Comparison of ENCODE assay signal across 8 mouse cellular contexts in genomic region chr2:21958802-21959201, GRCm38 (mm10).
DNase-seq lines count a peak whose midpoint lies in the region; ATAC-seq and TF ChIP-seq lines count a peak whose summit lies in the region.

No protein-coding gene starts in this region.

- ATAC-seq in kidney, embryonic 15.5 days (replicated peaks; ENCODE audit: low FRiP score) = no peak
- no peak for ATAC-seq in embryonic facial prominence, embryonic 15.5 days (ENCODE audit: insufficient number of reproducible peaks, low FRiP score, low TSS enrichment, low read depth)
- no peak for ATAC-seq in intestine, postnatal 0 days
- no peak; the same call in 1 of the 2 replicates for ATAC-seq in neural tube, embryonic 12.5 days (ENCODE audit: low FRiP score, low read depth)

- no peak overlapping the region for H3K9ac ChIP-seq in kidney, embryonic 15.5 days
- no peak overlapping the region for H3K9ac ChIP-seq in embryonic facial prominence, embryonic 15.5 days
- H3K9ac ChIP-seq in intestine, postnatal 0 days (ENCODE audit: low read depth, low read length) = no peak overlapping the region
- no peak overlapping the region for H3K9ac ChIP-seq in neural tube, embryonic 12.5 days

- H3K36me3 ChIP-seq in kidney, embryonic 15.5 days = no peaks in the 10 kb centered on the region
- H3K36me3 ChIP-seq in kidney, adult 2 months (ENCODE audit: control insufficient read depth, insufficient read depth, low read length) = no peaks in the 10 kb centered on the region
- H3K36me3 ChIP-seq in embryonic facial prominence, embryonic 15.5 days = no peaks in the 10 kb centered on the region
- H3K36me3 ChIP-seq in intestine, postnatal 0 days (ENCODE audit: control insufficient read depth, insufficient read depth) = no peaks in the 10 kb centered on the region
- no peaks in the 10 kb centered on the region for H3K36me3 ChIP-seq in neural tube, embryonic 12.5 days

- 47% methylated on average over 3 of the region's 3 CpGs for WGBS in kidney, embryonic 15.5 days
- 54% methylated on average over 3 of the region's 3 CpGs for WGBS in kidney, adult 2 months
- 53% methylated on average over 3 of the region's 3 CpGs for WGBS in embryonic facial prominence, embryonic 15.5 days
- WGBS in intestine, postnatal 0 days = 59% methylated on average over 3 of the region's 3 CpGs
- 65% methylated on average over 3 of the region's 3 CpGs for WGBS in neural tube, embryonic 12.5 days

- no peaks in the 10 kb centered on the region for H3K27me3 ChIP-seq in kidney, embryonic 15.5 days
- no peaks in the 10 kb centered on the region; the same call in 1 of the 2 replicates for H3K27me3 ChIP-seq in kidney, adult 2 months (replicated peaks; ENCODE audit: control insufficient read depth, insufficient read depth, low read length)
- no peaks in the 10 kb centered on the region for H3K27me3 ChIP-seq in embryonic facial prominence, embryonic 15.5 days
- H3K27me3 ChIP-seq in intestine, postnatal 0 days (replicated peaks; ENCODE audit: control insufficient read depth, insufficient read depth, low read length) = no peaks in the 10 kb centered on the region
- H3K27me3 ChIP-seq in neural tube, embryonic 12.5 days (replicated peaks) = no peaks in the 10 kb centered on the region

- no peak for DNase-seq in kidney, adult 2 months
- no peak for DNase-seq in right cerebral cortex, postnatal 14 days
- no peak for DNase-seq in left cerebral cortex, adult 11 months (ENCODE audit: low spot score)
- no peak for DNase-seq in left cerebral cortex, adult 9 months (ENCODE audit: low spot score in 2 of 2)

- H3K4me2 ChIP-seq in kidney, embryonic 15.5 days = peak overlapping the region; percentile 46
- peak overlapping the region; percentile 19; the same call in 1 of the 2 replicates for H3K4me2 ChIP-seq in embryonic facial prominence, embryonic 15.5 days (replicated peaks)
- peak overlapping the region; percentile 46; the same call in 1 of the 2 replicates for H3K4me2 ChIP-seq in intestine, postnatal 0 days (replicated peaks; ENCODE audit: low read depth)
- H3K4me2 ChIP-seq in neural tube, embryonic 12.5 days (replicated peaks) = peak overlapping the region; percentile 45

- TF ChIP-seq CTCF in kidney, adult 2 months (conservative IDR thresholded peaks at IDR 0.05; ENCODE audit: insufficient read depth, insufficient read length, low read depth, low read length) = no peak
- TF ChIP-seq CTCF in intestine, postnatal 0 days (IDR thresholded peaks at IDR 0.05; ENCODE audit: low read depth) = no peak

- H3K4me1 ChIP-seq in kidney, embryonic 15.5 days = peaks cover under 1% of the 10 kb centered on the region; the same call in 1 of the 2 replicates
- no peaks in the 10 kb centered on the region for H3K4me1 ChIP-seq in kidney, adult 2 months (ENCODE audit: control insufficient read depth, insufficient read depth, low read length)
- peaks cover 2% of the 10 kb centered on the region for H3K4me1 ChIP-seq in embryonic facial prominence, embryonic 15.5 days
- H3K4me1 ChIP-seq in intestine, postnatal 0 days (replicated peaks; ENCODE audit: control insufficient read depth, insufficient read depth, low read length) = no peaks in the 10 kb centered on the region
- H3K4me1 ChIP-seq in neural tube, embryonic 12.5 days = peaks cover 2% of the 10 kb centered on the region; the same call in 1 of the 2 replicates

- TF ChIP-seq POLR2A in kidney, adult 2 months (IDR thresholded peaks at IDR 0.05; ENCODE audit: low read depth, low read length) = no peak

- H3K4me3 ChIP-seq in kidney, embryonic 15.5 days (replicated peaks) = peak overlapping the region; percentile 27; the same call in 1 of the 2 replicates
- no peak overlapping the region for H3K4me3 ChIP-seq in kidney, adult 2 months (ENCODE audit: insufficient read depth, low read depth, low read length)
- H3K4me3 ChIP-seq in embryonic facial prominence, embryonic 15.5 days (replicated peaks) = 0 out of 2 replicates have a peak overlapping the region, but pooled peaks have one; percentile 17
- H3K4me3 ChIP-seq in intestine, postnatal 0 days (ENCODE audit: low read depth, low read length) = no peak overlapping the region
- H3K4me3 ChIP-seq in neural tube, embryonic 12.5 days = no peak overlapping the region

- no peak overlapping the region for H3K27ac ChIP-seq in kidney, embryonic 15.5 days
- no peak overlapping the region for H3K27ac ChIP-seq in kidney, adult 2 months (ENCODE audit: insufficient read depth, low read depth, low read length)
- no peak overlapping the region for H3K27ac ChIP-seq in embryonic facial prominence, embryonic 15.5 days (replicated peaks)
- no peak overlapping the region for H3K27ac ChIP-seq in intestine, postnatal 0 days (ENCODE audit: low read depth, low read length)
- no peak overlapping the region for H3K27ac ChIP-seq in neural tube, embryonic 12.5 days

- no peaks in the 10 kb centered on the region for H3K9me3 ChIP-seq in kidney, embryonic 15.5 days (replicated peaks)
- H3K9me3 ChIP-seq in embryonic facial prominence, embryonic 15.5 days (replicated peaks) = no peaks in the 10 kb centered on the region
- no peaks in the 10 kb centered on the region for H3K9me3 ChIP-seq in intestine, postnatal 0 days (ENCODE audit: control insufficient read depth)
- H3K9me3 ChIP-seq in neural tube, embryonic 12.5 days = no peaks in the 10 kb centered on the region

Comparison
In these comparisons a context has a peak if more than half of its experiments do, and no peak if none do; other contexts are left out.
1. H3K4me3 ChIP-seq: peak in kidney, embryonic 15.5 days (single experiment) and embryonic facial prominence, embryonic 15.5 days (single experiment); none in kidney, adult 2 months (single experiment), intestine, postnatal 0 days (single experiment) and neural tube, embryonic 12.5 days (single experiment).
2. Peak in every context shown above with its lines, with median percentiles within 50 percentile points of each other: H3K4me2 ChIP-seq.